Mouse (Mus musculus) heart, adult 2 months (tissue): ENCODE results near the gene Aldh3b2. TPM values are rescaled to one million over a fixed set of nuclear protein-coding genes. Genes with fewer than 3 reads are reported as not detected.

Experiments
- DNase-seq, 2 experiments: peaks; one replicate each; pipeline ENCODE4 v3.0.0; 2021
- H3K27ac ChIP-seq: fragments of 200-600 bp; 2 replicates; pipeline ENCODE4 v1.8.1; 2022
- H3K27me3 ChIP-seq: fragments of 200-500 bp; 2 replicates; pipeline ENCODE4 v1.6.1; 2012; ENCODE audit warnings: mild to moderate bottlenecking, low read length, inconsistent platforms, mixed read lengths; ENCODE audit not compliant: control insufficient read depth, insufficient read depth
- H3K36me3 ChIP-seq: fragments of 200-500 bp; 2 replicates; pipeline ENCODE4 v1.6.1; 2012; ENCODE audit warnings: low read length, inconsistent platforms; ENCODE audit not compliant: control insufficient read depth, insufficient read depth
- H3K4me1 ChIP-seq: fragments of 200-500 bp; 2 replicates; pipeline ENCODE4 v1.6.1; 2011; ENCODE audit warnings: low read length; ENCODE audit not compliant: control insufficient read depth, insufficient read depth
- H3K4me3 ChIP-seq: fragments of 200-600 bp; 2 replicates; pipeline ENCODE4 v1.8.1; 2022
- H3K79me2 ChIP-seq: fragments of 200-500 bp; replicated peaks from 2 replicates; pipeline ENCODE4 v1.6.1; 2012; ENCODE audit warnings: mild to moderate bottlenecking, inconsistent platforms, low read length, moderate library complexity, mixed read lengths; ENCODE audit not compliant: control insufficient read depth, insufficient read depth
- H3K9ac ChIP-seq: fragments of 200-500 bp; 2 replicates; pipeline ENCODE4 v1.6.1; 2012; ENCODE audit warnings: low read depth, mild to moderate bottlenecking, control low read depth, inconsistent platforms, low read length, mixed read lengths
- CTCF ChIP-seq: fragments of 200-600 bp; IDR thresholded peaks from 2 replicates; pipeline ENCODE4 v1.8.1; 2022; ENCODE audit warnings: antibody characterized with exemption, mild to moderate bottlenecking, moderate library complexity
- EP300 ChIP-seq: fragments of 200-500 bp; IDR thresholded peaks from 2 replicates; pipeline ENCODE4 v1.6.1; 2011; ENCODE audit warnings: low read depth, low read length, control low read depth; ENCODE audit not compliant: insufficient read depth
- POLR2A ChIP-seq: fragments of 200-500 bp; IDR thresholded peaks from 2 replicates; pipeline ENCODE4 v1.6.1; 2011; ENCODE audit warnings: mild to moderate bottlenecking, low read depth, low read length, control low read depth; ENCODE audit not compliant: insufficient read depth
- WGBS: fragments of 180-500 bp; shearing (Covaris S2); methylation state at CpG from one replicate; pipeline ENCODE4 v1.1.7; 2018; 5-methylcytosine and 5-hydroxymethylcytosine counted together
- intact Hi-C: fragments of 180-260 bp; cut with DNase I; formaldehyde crosslinking; loops from one replicate; pipeline ENCODE4 v1.15.1; 2025
- polyA plus RNA-seq: library from polyadenylated mRNA; depleted of rRNA; stranded (reverse); fragments of >200 nt; gene quantifications from 2 replicates; pipeline ENCODE4 v1.2.3, GENCODE M21; 2012
- total RNA-seq, 2 experiments: library from RNA; stranded (reverse); gene quantifications; 2 replicates each; pipeline ENCODE4 v1.2.3; 2021

Aldh3b2 gene
- total and polyA plus RNA-seq, 3 experiments: 0.18 to 1.6 (median 0.26) TPM

- TF ChIP-seq POLR2A (no peak), EP300 (0 out of 2 replicates have a peak, but pooled peaks have one; percentile 19)
- peaks cover 20% of the 10 kb centered on the region for H3K4me1 ChIP-seq
- H3K27ac ChIP-seq: no peak overlapping the region
- H3K36me3 ChIP-seq: no peaks in the 10 kb centered on the region
- no peaks in the 10 kb centered on the region for H3K27me3 ChIP-seq
- H3K79me2 ChIP-seq: no peaks in the 10 kb centered on the region
- H3K9ac ChIP-seq: no peak overlapping the region
- DNase-seq: peak in 1 of 2 experiments; percentile 60
- WGBS: 90% methylated on average over 9 of the region's 9 CpGs
- H3K4me3 ChIP-seq: no peak overlapping the region
- intact Hi-C loops: loop anchor here (5.0 kb wide), 1 partner anchor 79 kb away; the partner anchor contains the start of gene Chka
Observed at GRCm38 (mm10) chr19:3931716-3932115, 40.4 kb upstream of the Aldh3b2 start.

- 9% methylated on average over 42 of the region's 42 CpGs for WGBS
Observed at GRCm38 (mm10) chr19:3935032-3935895, 36.9 kb upstream of the Aldh3b2 start, which contains the start of gene Unc93b1. TSS of gene Unc93b1 (plus strand) at chr19:3935186.

GRCm38 (mm10) chr19:3935896-3936850 is 36.0 kb upstream of the Aldh3b2 start:
- WGBS: 11% methylated on average over 22 of the region's 22 CpGs
- peaks cover 6% of the 10 kb centered on the region for H3K4me1 ChIP-seq
- TF ChIP-seq POLR2A: peak; percentile 55
- no peak for TF ChIP-seq CTCF
- peak; percentile 76; the same call in 1 of the 2 replicates for TF ChIP-seq EP300
- DNase-seq: peak; percentile 77 to 85
- peak overlapping the region; percentile 70 for H3K4me3 ChIP-seq
- H3K79me2 ChIP-seq: no peaks in the 10 kb centered on the region
- H3K27ac ChIP-seq: peak overlapping the region; percentile 76
- H3K36me3 ChIP-seq: no peaks in the 10 kb centered on the region
- peak overlapping the region; percentile 69 for H3K9ac ChIP-seq
- no peaks in the 10 kb centered on the region for H3K27me3 ChIP-seq
- intact Hi-C loops: no loop called here

More at GRCm38 (mm10) chr19:3935032-3935895, 36.9 kb upstream of the Aldh3b2 start, which contains the start of gene Unc93b1:
- H3K27me3 ChIP-seq: no peaks in the 10 kb centered on the region
- peak; percentile 80 to 85 for DNase-seq
- TF ChIP-seq POLR2A (peak; percentile 76), EP300 (peak; percentile 51; the same call in 1 of the 2 replicates), CTCF (no peak)
- H3K4me3 ChIP-seq: peak within 1 kb of the TSS; percentile 70
- intact Hi-C loops: no loop called here
- H3K4me1 ChIP-seq: peaks cover 7% of the 10 kb centered on the region
- peak within 1 kb of the TSS; percentile 76 for H3K27ac ChIP-seq
- no peaks in the 10 kb centered on the region for H3K36me3 ChIP-seq
- H3K9ac ChIP-seq: peak within 1 kb of the TSS; percentile 69
- H3K79me2 ChIP-seq: no peaks in the 10 kb centered on the region

- intact Hi-C loops: no loop called here
- Histone ChIP-seq H3K9ac (no peak overlapping the region), H3K4me1 (no peaks in the 10 kb centered on the region; the same call in 1 of the 2 replicates), H3K27me3 (no peaks in the 10 kb centered on the region), H3K27ac (no peak overlapping the region), H3K4me3 (no peak overlapping the region), H3K79me2 (no peaks in the 10 kb centered on the region), H3K36me3 (no peaks in the 10 kb centered on the region)
- WGBS: 87% methylated on average over 7 of the region's 7 CpGs
- no peak for TF ChIP-seq EP300
- no peak for TF ChIP-seq CTCF
- TF ChIP-seq POLR2A: no peak
- DNase-seq: no peak
Observed at GRCm38 (mm10) chr19:3942315-3942714, 29.8 kb upstream of the Aldh3b2 start.

GRCm38 (mm10) chr19:3942986-3943735 is 29.0 kb upstream of the Aldh3b2 start:
- H3K4me3 ChIP-seq: no peak overlapping the region
- no peak overlapping the region for H3K27ac ChIP-seq
- peak in 1 of 2 experiments; percentile 65 for DNase-seq
- 36% methylated on average over 27 of the region's 27 CpGs for WGBS
- H3K4me1 ChIP-seq: no peaks in the 10 kb centered on the region; the same call in 1 of the 2 replicates
- no peaks in the 10 kb centered on the region for H3K79me2 ChIP-seq
- H3K9ac ChIP-seq: no peak overlapping the region
- TF ChIP-seq CTCF (peak; percentile 20; the same call in 1 of the 2 replicates), EP300 (no peak)
- H3K36me3 ChIP-seq: no peaks in the 10 kb centered on the region
- intact Hi-C loops: no loop called here
- no peaks in the 10 kb centered on the region for H3K27me3 ChIP-seq
